Comparison of ENCODE assay signal across 8 mouse cellular contexts in genomic region chr4:109147278-109148038, GRCm38 (mm10). TPM values are rescaled to one million over a fixed set of nuclear protein-coding genes. Genes with fewer than 3 reads are reported as not detected.
DNase-seq lines count a peak whose midpoint lies in the region; ATAC-seq and TF ChIP-seq lines count a peak whose summit lies in the region.

No protein-coding gene starts in this region.

- H3K4me3 ChIP-seq in gastrocnemius, adult 2 months: peak overlapping the region; percentile 45
- H3K4me3 ChIP-seq in embryonic fibroblast, embryonic 13.5 days (ENCODE audit: insufficient read depth, low read length): no peak overlapping the region
- peak overlapping the region; percentile 77 for H3K4me3 ChIP-seq in megakaryocyte, embryonic 14.5 days (replicated peaks)

- WGBS in large intestine, adult 2 months: 54% methylated on average over 11 of the region's 11 CpGs

- peak; percentile 79 for TF ChIP-seq CTCF in gastrocnemius, adult 2 months (IDR thresholded peaks at IDR 0.05)
- no peak for TF ChIP-seq CTCF in embryonic fibroblast, embryonic 13.5 days (IDR thresholded peaks at IDR 0.05; ENCODE audit: borderline replicate concordance, insufficient read depth, low read length)

- intact Hi-C loops in gastrocnemius, adult 2 months (cut with DNase I): loop anchor here (5.0 kb wide), 1 partner anchor 55 kb away; no protein-coding TSS in a partner anchor

- H3K27ac ChIP-seq in gastrocnemius, adult 2 months: peak overlapping the region; percentile 83
- peak overlapping the region; percentile 100 for H3K27ac ChIP-seq in embryonic fibroblast, embryonic 13.5 days (ENCODE audit: insufficient read depth, low read length)

- no peaks in the 10 kb centered on the region for H3K9me3 ChIP-seq in megakaryocyte, embryonic 14.5 days

- no peaks in the 10 kb centered on the region for H3K27me3 ChIP-seq in megakaryocyte, embryonic 14.5 days (replicated peaks)

- peaks cover 5% of the 10 kb centered on the region for H3K36me3 ChIP-seq in megakaryocyte, embryonic 14.5 days (replicated peaks; ENCODE audit: low read length)

- TF ChIP-seq POLR2A in embryonic fibroblast, embryonic 13.5 days (IDR thresholded peaks at IDR 0.05; ENCODE audit: low read depth, low read length): peak; percentile 19; the same call in 1 of the 2 replicates

- H3K4me1 ChIP-seq in embryonic fibroblast, embryonic 13.5 days (ENCODE audit: control insufficient read depth, insufficient read depth, low read length): peaks cover 18% of the 10 kb centered on the region
- H3K4me1 ChIP-seq in megakaryocyte, embryonic 14.5 days: peaks cover 79% of the 10 kb centered on the region

- peak; percentile 45 for DNase-seq in gastrocnemius, adult 2 months
- DNase-seq in gastrocnemius, postnatal 10 days: no peak
- peak; percentile 70 for DNase-seq in brain, adult 2 months (ENCODE audit: low read depth, low spot score)
- peak; percentile 59 for DNase-seq in large intestine, adult 2 months (ENCODE audit: low read depth, low spot score)
- peak; percentile 22 for DNase-seq in right cerebral cortex, postnatal 4 days

- peak; percentile 50 to 66; a peak in 3 of 4 replicates for ATAC-seq in hematopoietic stem cell, adult 5-6 weeks (replicated peaks in 1 of 2; ENCODE audit: insufficient read depth in 1 of 2, low FRiP score in 2 of 2, low TSS enrichment in 1 of 2, low read depth in 1 of 2, poor library complexity in 2 of 2, severe bottlenecking in 2 of 2)

RNA-seq across cellular contexts. Expression of gene Osbpl9, which starts 54.6 kb away (rescaled TPM):
- 100 to 1,000 TPM in 1 of 2 experiments, 10 to 100 TPM in 1; 91.5 to 112 TPM for total RNA-seq in gastrocnemius, adult 2 months (2021)
- 10 to 100 TPM; 93.6 to 98.0 TPM for total RNA-seq in gastrocnemius, postnatal 10 days (2021)
- polyA plus RNA-seq in embryonic fibroblast, embryonic 13.5 days (2011; ENCODE audit: insufficient read length, low read depth, missing spikeins): 113 and 127 TPM in 2 replicates
- 124 and 147 TPM in 2 replicates for total RNA-seq in hematopoietic stem cell, adult 5-6 weeks (2017)
- 40.6 and 54.2 TPM in 2 replicates for polyA plus RNA-seq in large intestine, adult 2 months (2012; rRNA removed)
- polyA plus RNA-seq in megakaryocyte, embryonic 14.5 days (2012; ENCODE audit: insufficient read depth, low replicate concordance): 5.6 and 13.2 TPM in 2 replicates
